Mouse (Mus musculus) megakaryocyte, embryonic 14.5 days (primary cell): ENCODE results near the gene Rexo2. TPM values are rescaled to one million over a fixed set of nuclear protein-coding genes. Genes with fewer than 3 reads are reported as not detected.

Source experiments
- H3K27me3 ChIP-seq: replicated peaks from 2 replicates; pipeline ENCODE3; 2012; ENCODE audit warnings: inconsistent platforms
- H3K36me3 ChIP-seq: replicated peaks from 2 replicates; pipeline ENCODE3; 2012; ENCODE audit warnings: low read length, inconsistent platforms, mixed read lengths
- H3K4me1 ChIP-seq: 2 replicates; pipeline ENCODE4 v1.6.1; 2012; ENCODE audit warnings: inconsistent platforms
- H3K4me3 ChIP-seq: replicated peaks from 2 replicates; pipeline ENCODE3; 2012; ENCODE audit warnings: moderate library complexity, mild to moderate bottlenecking, inconsistent platforms
- H3K9me3 ChIP-seq: 2 replicates; pipeline ENCODE4 v1.6.1; 2012; ENCODE audit warnings: inconsistent platforms
- FLI1 ChIP-seq: IDR thresholded peaks from 2 replicates; pipeline ENCODE4 v1.6.1; 2012; ENCODE audit warnings: low read length, inconsistent platforms, mixed read lengths
- GATA1 ChIP-seq: IDR thresholded peaks from 3 replicates; pipeline ENCODE4 v1.6.1; 2012; ENCODE audit warnings: mixed read lengths, low read length, inconsistent platforms, borderline replicate concordance
- polyA plus RNA-seq: library from polyadenylated mRNA; stranded (reverse); fragments of >175 nt; gene quantifications from 2 replicates; pipeline ENCODE4 v1.2.3, GENCODE M21; 2012; ENCODE audit warnings: low replicate concordance; ENCODE audit not compliant: insufficient read depth

Rexo2 gene
- polyA plus RNA-seq, 1 experiment, result 212 TPM

GRCm38 (mm10) chr9:48503001-48503400 is 22.6 kb upstream of the Rexo2 start:
- Histone ChIP-seq H3K4me3 (no peak overlapping the region), H3K4me1 (no peaks in the 10 kb centered on the region; the same call in 1 of the 2 replicates), H3K36me3 (no peaks in the 10 kb centered on the region), H3K9me3 (no peaks in the 10 kb centered on the region), H3K27me3 (peaks cover 13% of the 10 kb centered on the region)
- TF ChIP-seq FLI1 (no peak), GATA1 (no peak)

GRCm38 (mm10) chr9:48501192-48501591 is 20.8 kb upstream of the Rexo2 start:
- Histone ChIP-seq H3K4me1 (peaks cover 1% of the 10 kb centered on the region), H3K9me3 (no peaks in the 10 kb centered on the region), H3K27me3 (peaks cover 13% of the 10 kb centered on the region), H3K36me3 (no peaks in the 10 kb centered on the region), H3K4me3 (no peak overlapping the region)
- no peak for TF ChIP-seq FLI1
- TF ChIP-seq GATA1, result no peak

GRCm38 (mm10) chr9:48495548-48495932 is 15.1 kb upstream of the Rexo2 start:
- Histone ChIP-seq H3K27me3 (peaks cover 4% of the 10 kb centered on the region), H3K9me3 (no peaks in the 10 kb centered on the region), H3K4me3 (peak overlapping the region; percentile 96), H3K4me1 (peaks cover 30% of the 10 kb centered on the region), H3K36me3 (peaks cover 33% of the 10 kb centered on the region)
- no peak for TF ChIP-seq FLI1
- TF ChIP-seq GATA1, result no peak

GRCm38 (mm10) chr9:48494817-48495547 is 14.6 kb upstream of the Rexo2 start, which contains the start of the genes Rbm7 and Gm5617:
Gene Rbm7, minus strand, starts transcription at chr9:48495299.
Gene Gm5617, plus strand, starts transcription at chr9:48495442.
- Histone ChIP-seq H3K9me3 (no peaks in the 10 kb centered on the region), H3K4me3 (peak within 1 kb of the TSS; percentile 96), H3K27me3 (peaks cover 4% of the 10 kb centered on the region), H3K4me1 (peaks cover 30% of the 10 kb centered on the region), H3K36me3 (peaks cover 38% of the 10 kb centered on the region)
- TF ChIP-seq GATA1 (no peak), FLI1 (peak; percentile 88)

- H3K4me3 ChIP-seq, result peak overlapping the region; percentile 100
- H3K27me3 ChIP-seq, result no peaks in the 10 kb centered on the region
- peaks cover 47% of the 10 kb centered on the region for H3K36me3 ChIP-seq
- no peaks in the 10 kb centered on the region for H3K9me3 ChIP-seq
- peaks cover 49% of the 10 kb centered on the region for H3K4me1 ChIP-seq
- TF ChIP-seq GATA1, result no peak
- no peak for TF ChIP-seq FLI1
Measured at GRCm38 (mm10) chr9:48481214-48482134, 1.1 kb upstream of the Rexo2 start.

- Histone ChIP-seq H3K27me3 (no peaks in the 10 kb centered on the region), H3K4me3 (peak overlapping the region; percentile 100), H3K36me3 (peaks cover 49% of the 10 kb centered on the region), H3K9me3 (no peaks in the 10 kb centered on the region), H3K4me1 (peaks cover 54% of the 10 kb centered on the region)
- TF ChIP-seq GATA1, result no peak
- no peak for TF ChIP-seq FLI1
Measured at GRCm38 (mm10) chr9:48479838-48480410, 499 bp downstream of the Rexo2 start.

- TF ChIP-seq FLI1, result no peak
- peaks cover 56% of the 10 kb centered on the region for H3K4me1 ChIP-seq
- H3K36me3 ChIP-seq, result peaks cover 54% of the 10 kb centered on the region
- no peaks in the 10 kb centered on the region for H3K27me3 ChIP-seq
- H3K4me3 ChIP-seq, result no peak overlapping the region
- no peaks in the 10 kb centered on the region for H3K9me3 ChIP-seq
Measured at GRCm38 (mm10) chr9:48478808-48479207, 1.6 kb downstream of the Rexo2 start.

GRCm38 (mm10) chr9:48476236-48477165 is 3.9 kb downstream of the Rexo2 start:
- Histone ChIP-seq H3K9me3 (no peaks in the 10 kb centered on the region), H3K4me1 (peaks cover 50% of the 10 kb centered on the region), H3K27me3 (no peaks in the 10 kb centered on the region), H3K36me3 (peaks cover 74% of the 10 kb centered on the region), H3K4me3 (no peak overlapping the region)
- TF ChIP-seq FLI1, result no peak
- no peak for TF ChIP-seq GATA1

- Histone ChIP-seq H3K36me3 (peaks cover 96% of the 10 kb centered on the region), H3K9me3 (no peaks in the 10 kb centered on the region)
Measured at GRCm38 (mm10) chr9:48474367-48474766, 6.1 kb downstream of the Rexo2 start.

More at GRCm38 (mm10) chr9:48474367-48474766, 6.1 kb downstream of the Rexo2 start:
- Histone ChIP-seq H3K27me3 (no peaks in the 10 kb centered on the region), H3K4me1 (peaks cover 35% of the 10 kb centered on the region), H3K4me3 (no peak overlapping the region)
- no peak for TF ChIP-seq FLI1
- no peak for TF ChIP-seq GATA1
